Mouse (Mus musculus) G1E (cell line): ENCODE measurements around the gene Syvn1.

Source experiments
- CTCF ChIP-seq: IDR thresholded peaks from 2 replicates; pipeline ENCODE4 v1.5.1; 2012; ENCODE audit warnings: low read depth, low read length, inconsistent platforms, mixed read lengths
- GATA1 ChIP-seq: IDR thresholded peaks from 2 replicates; pipeline ENCODE4 v1.6.1; 2012; ENCODE audit warnings: borderline replicate concordance, low read length, inconsistent platforms, mixed read lengths
- GATA2 ChIP-seq: IDR thresholded peaks from 2 replicates; pipeline ENCODE4 v1.6.1; 2012; ENCODE audit warnings: low read depth, low read length, inconsistent platforms, borderline replicate concordance
- POLR2AphosphoS5 ChIP-seq: IDR thresholded peaks from 2 replicates; pipeline ENCODE4 v1.6.1; 2012; ENCODE audit warnings: low read depth, low read length, inconsistent platforms; ENCODE audit not compliant: insufficient replicate concordance
- TAL1 ChIP-seq: conservative IDR thresholded peaks from 2 replicates; pipeline ENCODE4 v1.6.1; 2012; ENCODE audit warnings: low read depth, low read length, inconsistent platforms, mixed read lengths

- TF ChIP-seq CTCF: no peak
- TF ChIP-seq GATA1: no peak
- TF ChIP-seq POLR2AphosphoS5: no peak
- no peak for TF ChIP-seq TAL1
- TF ChIP-seq GATA2: no peak
Observed at GRCm38 (mm10) chr19:6084478-6085248, 38.3 kb downstream of the Syvn1 start, which contains the start of the genes Zfpl1 and Cdca5.
